Mouse (Mus musculus) cerebellum, adult 2 months (tissue): ENCODE measurements at regions not wholly inside any gene's neighbourhood (a gene's known extent, or its start where the extent isn't known, plus 50 kb on each side); places are given as distances from the start of the nearest gene placed in this dataset.

Experiments used
- DNase-seq, 2 experiments: peaks; one replicate each; pipeline ENCODE4 v3.0.0; 2021
- H3K27ac ChIP-seq: fragments of 200-500 bp; 2 replicates; pipeline ENCODE4 v1.5.1; 2012; ENCODE audit warnings: low read length, control low read depth, inconsistent platforms; ENCODE audit not compliant: insufficient read depth
- H3K27me3 ChIP-seq: fragments of 200-500 bp; 2 replicates; pipeline ENCODE4 v1.6.1; 2012; ENCODE audit warnings: inconsistent platforms, mild to moderate bottlenecking, low read length, moderate library complexity; ENCODE audit not compliant: control insufficient read depth, insufficient read depth
- H3K4me1 ChIP-seq: fragments of 200-500 bp; 2 replicates; pipeline ENCODE4 v1.6.1; 2011; ENCODE audit warnings: low read length; ENCODE audit not compliant: control insufficient read depth, insufficient read depth
- H3K4me3 ChIP-seq: fragments of 200-500 bp; replicated peaks from 2 replicates; pipeline ENCODE3; 2011; ENCODE audit warnings: mild to moderate bottlenecking, low read depth, low read length, control low read depth; ENCODE audit not compliant: insufficient read depth
- CTCF ChIP-seq: fragments of 200-500 bp; IDR thresholded peaks from 2 replicates; pipeline ENCODE4 v1.5.1; 2011; ENCODE audit warnings: low read depth, mild to moderate bottlenecking, control low read depth, low read length, moderate library complexity, borderline replicate concordance; ENCODE audit not compliant: insufficient read depth
- POLR2A ChIP-seq: fragments of 200-500 bp; IDR thresholded peaks from 2 replicates; pipeline ENCODE4 v1.6.1; 2011; ENCODE audit warnings: low read length, control low read depth, borderline replicate concordance; ENCODE audit not compliant: insufficient read depth
- WGBS: fragments of 180-500 bp; shearing (Covaris S2); methylation state at CpG from one replicate; pipeline ENCODE4 v1.1.7; 2018; 5-methylcytosine and 5-hydroxymethylcytosine counted together

GRCm38 (mm10) chr4:125928196-125928595 is 96.2 kb upstream of the Csf3r start:
- Histone ChIP-seq H3K4me3 (no peak overlapping the region), H3K27ac (no peak overlapping the region), H3K4me1 (no peaks in the 10 kb centered on the region; the same call in 1 of the 2 replicates), H3K27me3 (no peaks in the 10 kb centered on the region)
- whole genome bisulfite sequencing = 49% methylated on average over 4 of the region's 4 CpGs
- TF ChIP-seq CTCF (no peak), POLR2A (no peak)
- no peak for DNase-seq

GRCm38 (mm10) chr4:125929122-125929772 is 95.1 kb upstream of the Csf3r start:
- TF ChIP-seq CTCF = no peak
- no peak for TF ChIP-seq POLR2A
- no peak overlapping the region for H3K4me3 ChIP-seq
- WGBS = 69% methylated on average over 17 of the region's 17 CpGs
- H3K27me3 ChIP-seq = no peaks in the 10 kb centered on the region
- no peak for DNase-seq
- H3K27ac ChIP-seq = no peak overlapping the region
- no peaks in the 10 kb centered on the region; the same call in 1 of the 2 replicates for H3K4me1 ChIP-seq

GRCm38 (mm10) chr4:125930764-125931163 is 93.6 kb upstream of the Csf3r start:
- Histone ChIP-seq H3K4me1 (no peaks in the 10 kb centered on the region; the same call in 1 of the 2 replicates), H3K27ac (no peak overlapping the region), H3K4me3 (no peak overlapping the region), H3K27me3 (no peaks in the 10 kb centered on the region)
- TF ChIP-seq POLR2A = no peak
- no peak for TF ChIP-seq CTCF
- DNase-seq = no peak
- 67% methylated on average over 10 of the region's 10 CpGs for WGBS

- H3K27me3 ChIP-seq = no peaks in the 10 kb centered on the region
- WGBS = 78% methylated on average over 6 of the region's 6 CpGs
- H3K27ac ChIP-seq = no peak overlapping the region
- H3K4me1 ChIP-seq = no peaks in the 10 kb centered on the region; the same call in 1 of the 2 replicates
- TF ChIP-seq POLR2A (no peak), CTCF (no peak)
- DNase-seq = no peak
- no peak overlapping the region for H3K4me3 ChIP-seq
Observed at GRCm38 (mm10) chr4:125931321-125931720, 93.0 kb upstream of the Csf3r start.

- Histone ChIP-seq H3K4me3 (no peak overlapping the region), H3K27ac (no peak overlapping the region), H3K27me3 (no peaks in the 10 kb centered on the region), H3K4me1 (no peaks in the 10 kb centered on the region; the same call in 1 of the 2 replicates)
- TF ChIP-seq POLR2A = no peak
- TF ChIP-seq CTCF = no peak
- DNase-seq = no peak
- WGBS = 18% methylated on average over 22 of the region's 22 CpGs
Observed at GRCm38 (mm10) chr4:125932036-125932756, 92.2 kb upstream of the Csf3r start.

GRCm38 (mm10) chr4:125936357-125936756 is 88.0 kb upstream of the Csf3r start:
- H3K4me1 ChIP-seq = no peaks in the 10 kb centered on the region; the same call in 1 of the 2 replicates
- no peak overlapping the region for H3K4me3 ChIP-seq
- WGBS = 42% methylated on average over 7 of the region's 7 CpGs
- H3K27ac ChIP-seq = no peak overlapping the region
- DNase-seq = no peak
- TF ChIP-seq POLR2A = no peak
- no peak for TF ChIP-seq CTCF
- H3K27me3 ChIP-seq = no peaks in the 10 kb centered on the region; the same call in 1 of the 2 replicates

- 74% methylated on average over 6 of the region's 6 CpGs for WGBS
- Histone ChIP-seq H3K4me3 (no peak overlapping the region), H3K4me1 (no peaks in the 10 kb centered on the region; the same call in 1 of the 2 replicates), H3K27me3 (no peaks in the 10 kb centered on the region; the same call in 1 of the 2 replicates), H3K27ac (no peak overlapping the region)
- no peak for DNase-seq
- TF ChIP-seq POLR2A (no peak), CTCF (no peak)
Observed at GRCm38 (mm10) chr4:125938186-125938585, 86.2 kb upstream of the Csf3r start.

- no peaks in the 10 kb centered on the region; the same call in 1 of the 2 replicates for H3K4me1 ChIP-seq
- no peak overlapping the region for H3K27ac ChIP-seq
- DNase-seq = no peak
- H3K27me3 ChIP-seq = no peaks in the 10 kb centered on the region; the same call in 1 of the 2 replicates
- TF ChIP-seq POLR2A = no peak
- no peak for TF ChIP-seq CTCF
- H3K4me3 ChIP-seq = no peak overlapping the region
- 56% methylated on average over 5 of the region's 5 CpGs for WGBS
Observed at GRCm38 (mm10) chr4:125941266-125941665, 83.1 kb upstream of the Csf3r start.
